Mouse (Mus musculus): ENCODE data around the gene Gins1.
A peak's percentile ranks its signal among the peaks of the same experiment; 100 is the strongest.
"Not testable (repeated sequence)": the region's sequence is repeated elsewhere in the genome, so short reads cannot be mapped to it uniquely, and the experiment has no call there.

The Gins1 gene

DNA sequence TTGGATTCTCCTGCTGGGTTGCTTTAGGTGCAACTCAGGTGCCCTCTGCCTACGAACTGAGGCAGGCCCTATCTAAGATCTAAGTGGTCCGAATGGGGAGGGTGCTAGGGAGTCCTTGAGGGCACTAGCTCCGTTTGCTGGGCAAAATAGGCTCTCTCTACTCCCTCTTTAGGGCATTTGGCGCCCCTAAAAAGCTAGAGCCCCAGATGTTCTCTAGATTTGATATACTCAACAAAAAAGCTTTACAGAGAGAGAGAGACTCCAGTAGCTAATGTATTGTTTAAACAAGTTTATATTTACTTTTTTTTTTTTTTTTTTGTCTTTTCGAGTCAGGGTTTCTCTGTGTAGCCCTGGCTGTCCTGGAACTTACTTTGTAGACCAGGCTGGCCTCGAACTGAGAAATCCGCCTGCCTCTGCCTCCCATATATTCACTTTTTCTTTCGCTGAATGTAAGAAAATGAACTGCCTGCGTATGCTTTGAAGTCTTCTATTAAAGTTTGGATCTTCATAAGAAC, at the start of gene Gins1:
TSS of gene Gins1 (plus strand) at position 465 of the 515 bp plus-strand sequence.
- no peak for DNase-seq (ENCODE audit: low spot score)

DNA sequence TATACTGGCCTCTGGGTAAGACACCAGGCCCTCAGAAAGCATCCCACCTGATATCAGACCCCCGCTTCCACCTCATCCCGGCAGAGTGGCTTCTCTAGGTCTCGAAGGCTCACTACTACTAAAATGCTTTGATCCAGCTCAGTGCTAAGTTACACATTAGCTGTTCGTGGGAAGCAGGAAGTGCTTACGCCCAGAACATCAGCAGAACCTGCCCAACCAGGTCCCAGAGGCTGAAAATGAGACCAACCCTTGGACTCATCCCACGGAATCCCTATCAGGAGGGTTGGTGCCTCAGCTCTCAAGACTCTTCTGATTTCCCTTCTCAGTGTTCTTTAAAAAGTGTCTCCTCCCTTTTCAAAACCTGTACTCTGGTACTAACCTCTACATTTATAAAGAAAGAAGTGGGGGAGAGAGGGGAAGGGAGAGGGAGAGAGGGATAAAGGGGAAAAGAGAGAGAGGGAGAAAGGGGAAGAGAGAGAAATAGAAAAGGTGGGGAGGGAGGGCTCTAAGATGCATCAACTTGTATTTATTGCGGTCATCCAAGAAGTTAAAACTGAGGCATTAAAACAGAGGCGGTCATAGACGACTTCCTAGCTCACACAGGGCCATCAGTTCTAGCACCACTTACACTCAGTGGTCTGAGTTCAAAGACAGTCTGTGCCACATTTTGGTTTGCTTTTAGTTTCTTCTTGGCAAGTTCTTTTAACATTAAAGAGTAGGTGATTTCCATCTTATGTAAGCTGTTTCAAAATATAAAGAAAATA, 46.3 kb upstream of the Gins1 start:
- DNase-seq (ENCODE audit: low spot score), result no peak

DNA sequence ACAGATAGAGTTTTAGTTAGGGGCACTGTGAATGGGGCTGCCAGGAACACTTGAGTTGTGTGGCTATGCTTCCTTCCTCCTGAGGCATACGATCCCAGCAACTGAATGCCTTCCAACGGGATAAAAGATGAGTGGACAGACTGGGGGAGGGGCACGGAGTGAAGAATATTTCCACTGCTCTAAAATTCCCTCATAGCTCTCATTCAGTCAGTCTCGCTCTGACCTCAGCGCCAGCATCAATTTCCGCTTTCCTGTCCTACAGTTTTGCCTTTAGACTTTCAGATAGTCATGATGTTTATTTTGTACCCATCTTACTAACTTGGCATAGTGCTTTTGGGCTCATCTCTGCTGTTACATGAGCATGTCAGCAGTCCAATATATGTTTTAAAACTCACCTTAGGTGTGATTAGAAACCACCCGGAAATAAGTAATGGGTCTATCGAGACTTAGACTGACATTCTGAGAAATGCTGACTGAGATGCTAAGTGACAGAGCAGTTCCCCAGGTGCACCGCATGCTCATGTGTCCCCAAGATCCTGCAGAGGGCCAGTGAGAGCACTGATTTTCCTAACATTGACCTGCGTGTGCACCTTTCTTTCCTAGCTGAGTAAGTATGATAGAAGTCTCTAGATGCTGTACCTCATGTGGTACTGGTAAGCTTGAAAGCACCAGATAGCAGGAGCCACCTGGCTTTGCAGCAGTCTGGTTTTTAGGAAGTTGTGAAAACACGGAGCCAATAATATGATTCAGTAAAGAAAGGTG, 45.3 kb upstream of the Gins1 start:
- no peak for DNase-seq (ENCODE audit: low spot score)

DNA sequence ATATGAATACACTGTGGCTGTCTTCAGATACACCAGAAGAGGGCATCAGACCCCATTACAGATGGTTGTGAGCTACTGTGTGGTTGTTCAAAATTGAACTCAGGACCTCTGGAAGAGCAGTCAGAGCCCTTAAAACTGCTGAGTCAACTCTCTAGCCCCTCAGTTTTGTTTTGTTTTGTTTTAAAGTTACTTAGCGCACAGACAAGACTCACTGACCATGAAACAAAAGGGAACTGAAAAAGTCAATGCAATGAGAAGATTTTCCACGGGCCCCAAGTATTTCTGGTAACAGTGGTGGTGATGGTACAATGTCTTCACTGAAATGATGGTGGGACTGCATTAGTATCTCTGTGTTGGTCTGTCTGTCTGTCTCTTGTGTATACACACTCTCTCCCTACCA, 44.1 kb upstream of the Gins1 start:
- no peak for DNase-seq (ENCODE audit: low spot score)

DNA sequence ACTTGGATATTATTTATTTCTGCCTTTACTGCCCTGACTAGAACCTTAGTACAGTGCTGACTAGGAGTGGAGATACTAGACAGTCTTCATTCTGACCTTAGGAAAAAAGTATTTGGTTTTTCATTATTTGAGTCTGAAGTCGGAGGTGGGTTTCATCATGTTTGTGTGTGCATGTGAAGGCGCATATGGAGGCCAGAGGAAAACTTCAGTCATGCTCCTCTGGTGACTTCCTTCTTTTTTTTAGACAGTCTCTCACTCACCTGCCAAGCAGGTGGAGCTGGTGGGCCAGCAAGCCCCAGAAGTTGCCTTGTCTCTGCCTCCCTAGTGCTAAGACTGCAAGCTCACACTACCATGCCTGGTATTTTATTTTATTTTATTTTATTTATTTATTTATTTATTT, 38.2 kb upstream of the Gins1 start:
- DNase-seq (ENCODE audit: low spot score), result no peak

DNA sequence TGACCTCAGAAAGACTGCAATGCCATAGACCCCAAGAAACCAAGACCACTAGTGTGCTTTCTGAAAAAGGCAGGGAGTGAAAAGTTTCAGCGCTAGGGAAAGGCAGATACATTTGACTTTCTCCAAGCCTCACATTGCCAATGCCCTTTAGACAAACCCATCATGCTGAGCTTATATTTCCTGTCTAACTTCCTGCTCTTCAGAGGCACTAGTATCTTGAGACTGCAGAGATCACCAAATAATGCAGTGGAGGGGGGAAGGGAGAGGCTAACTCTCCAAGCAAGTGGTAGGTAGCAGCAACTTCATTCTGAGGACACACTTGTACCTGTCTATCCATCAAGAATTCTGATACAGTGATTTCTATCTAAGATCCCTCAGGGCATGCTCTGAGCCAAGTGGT, 35.8 kb upstream of the Gins1 start:
- DNase-seq (ENCODE audit: low spot score), result no peak

DNA sequence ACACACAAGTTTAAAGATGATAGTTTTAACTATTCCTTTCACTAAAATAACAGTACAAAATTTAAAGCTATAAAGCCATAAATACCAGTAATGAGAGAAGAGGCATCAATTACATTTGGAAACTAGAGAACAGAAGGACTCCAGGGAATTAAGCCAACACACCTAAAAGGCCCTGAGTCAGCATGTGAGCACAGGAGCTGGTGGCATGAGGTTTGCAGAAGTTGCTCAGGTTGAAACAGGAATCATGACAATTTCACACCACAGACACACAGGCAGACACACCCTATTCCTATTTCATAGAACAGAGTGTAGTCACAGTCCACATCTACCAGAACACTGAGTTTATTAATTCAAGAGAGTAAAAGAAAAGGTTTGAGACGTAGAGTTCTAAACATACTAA, 30.7 kb upstream of the Gins1 start:
- DNase-seq (ENCODE audit: low spot score), result no peak

DNA sequence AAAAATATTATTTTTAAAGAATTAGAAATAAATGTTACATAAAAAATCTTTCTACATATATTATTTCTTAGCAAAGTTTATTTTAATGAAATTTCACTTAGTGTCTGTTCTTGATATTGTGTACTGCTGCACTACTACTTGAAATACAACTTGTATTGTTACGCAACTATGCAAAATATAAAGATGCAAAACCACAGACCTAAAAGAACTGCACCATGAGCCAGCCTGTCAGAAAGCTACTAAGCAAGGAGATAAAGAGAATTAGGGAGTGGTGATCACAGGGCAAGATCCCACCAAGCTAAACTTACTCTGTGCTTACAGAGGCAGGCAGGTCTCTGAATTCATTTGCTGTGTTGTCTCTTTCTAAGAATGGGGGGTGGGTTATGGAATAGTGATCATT, 30.0 kb upstream of the Gins1 start:
- DNase-seq (ENCODE audit: low spot score), result no peak

DNA sequence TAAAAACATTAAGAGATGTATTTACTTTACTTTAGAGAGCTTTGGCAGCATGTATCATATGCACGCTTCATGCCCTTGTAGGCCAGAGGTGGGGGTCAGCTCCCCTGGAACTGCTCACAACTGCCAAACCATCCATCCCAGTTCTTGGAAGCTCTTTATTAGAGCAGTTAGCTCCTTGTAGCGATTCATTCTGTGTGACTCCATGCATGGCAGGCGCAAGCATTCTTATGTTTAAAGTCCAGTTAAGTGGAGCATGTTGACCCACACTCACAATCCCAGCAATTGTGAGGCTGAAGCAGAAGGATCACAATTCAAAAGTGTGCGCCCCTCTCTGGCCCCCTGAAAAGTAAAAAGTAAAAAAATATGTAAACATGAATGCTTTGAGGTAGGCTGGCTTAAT, 27.6 kb upstream of the Gins1 start:
- no peak for DNase-seq (ENCODE audit: low spot score)

DNA sequence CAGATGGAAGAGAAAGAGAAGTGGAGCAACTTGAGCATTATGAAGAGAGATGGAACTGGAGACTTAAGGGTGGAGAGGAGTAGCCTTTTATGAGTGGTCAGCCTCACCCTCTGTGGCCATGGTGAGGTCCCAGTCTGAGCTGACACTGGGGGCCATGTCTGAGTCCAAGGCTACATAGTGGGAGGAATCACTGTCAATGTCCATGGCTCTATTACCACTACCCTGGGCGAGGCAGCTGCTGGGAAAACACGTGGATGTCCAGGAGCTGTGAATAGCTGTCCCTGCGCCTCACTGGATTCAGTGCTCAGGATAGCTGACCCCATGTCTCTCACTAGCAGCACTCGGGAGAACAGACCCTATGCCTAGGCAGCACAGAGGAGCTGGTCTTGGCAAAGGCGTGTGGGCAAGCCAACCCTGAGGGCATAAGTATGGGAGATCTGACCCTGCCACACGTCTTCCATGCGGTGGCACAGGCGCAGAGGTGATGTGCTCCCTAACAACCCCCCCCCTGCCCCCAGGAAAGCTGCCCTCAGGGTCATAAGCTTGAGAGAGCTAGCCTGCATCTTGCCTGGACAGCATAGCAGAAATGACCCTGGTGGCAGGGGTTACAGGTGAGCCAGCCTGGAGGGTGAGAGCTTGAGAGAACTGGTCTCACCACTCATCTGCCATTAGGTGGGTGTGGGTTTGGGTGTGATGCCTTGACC, 21.0 kb upstream of the Gins1 start:
- DNase-seq (ENCODE audit: low spot score), result no peak

DNA sequence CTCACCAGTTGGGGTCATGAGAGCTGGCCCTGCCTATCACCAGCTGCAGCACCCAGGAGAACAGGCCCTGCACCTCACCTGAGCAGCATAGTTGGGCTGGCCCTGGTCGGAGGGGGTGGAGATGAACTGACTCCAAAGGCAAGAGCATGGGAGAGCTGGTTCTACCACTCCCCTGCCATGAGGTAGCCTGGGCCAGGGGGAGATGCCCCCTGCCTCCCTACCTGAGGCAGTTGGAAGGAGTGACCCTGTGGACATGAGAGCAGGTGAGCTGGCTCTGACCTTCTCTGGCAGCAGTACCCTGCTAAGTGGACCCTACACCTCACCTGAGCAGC, 20.5 kb upstream of the Gins1 start:
- no peak for DNase-seq (ENCODE audit: low spot score)

DNA sequence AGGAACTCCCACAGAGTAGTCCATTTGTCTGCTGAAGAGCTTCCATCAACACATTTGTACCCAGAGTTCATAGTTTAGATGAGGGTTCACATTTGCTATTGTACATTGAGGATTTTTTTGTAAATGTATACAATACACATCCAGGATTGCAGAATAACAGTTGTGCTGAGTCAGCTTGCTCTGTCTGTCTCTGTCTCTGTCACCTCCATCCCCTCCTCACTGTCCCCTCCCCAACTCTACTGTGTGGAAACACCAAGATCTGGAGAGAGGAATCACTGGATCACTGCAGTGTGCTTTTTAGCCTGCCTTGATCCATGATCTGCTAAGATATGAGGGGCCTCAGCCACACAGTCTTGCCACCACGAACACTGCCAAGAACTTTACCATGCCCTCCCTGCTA, 19.4 kb upstream of the Gins1 start:
- DNase-seq (ENCODE audit: low spot score), result no peak

DNA sequence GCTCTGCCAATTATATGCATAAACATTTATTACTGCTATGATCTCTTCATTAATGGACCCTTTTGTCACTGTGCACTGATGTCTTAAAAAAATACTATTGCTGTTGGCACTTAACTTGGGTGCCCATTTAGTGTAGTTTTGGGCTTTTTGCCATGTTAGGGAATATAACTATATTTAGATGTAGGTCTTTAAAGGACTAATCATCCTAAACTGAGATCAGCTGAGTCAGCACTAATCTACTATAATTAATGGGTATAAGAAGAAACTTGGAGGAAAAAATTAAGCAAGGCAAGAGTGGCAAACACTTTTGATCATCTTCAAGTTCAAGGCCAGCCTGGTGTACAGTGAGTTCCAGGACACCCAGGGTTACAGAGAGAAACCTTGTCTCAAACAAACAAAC, 18.9 kb upstream of the Gins1 start:
- DNase-seq (ENCODE audit: low spot score), result no peak

DNA sequence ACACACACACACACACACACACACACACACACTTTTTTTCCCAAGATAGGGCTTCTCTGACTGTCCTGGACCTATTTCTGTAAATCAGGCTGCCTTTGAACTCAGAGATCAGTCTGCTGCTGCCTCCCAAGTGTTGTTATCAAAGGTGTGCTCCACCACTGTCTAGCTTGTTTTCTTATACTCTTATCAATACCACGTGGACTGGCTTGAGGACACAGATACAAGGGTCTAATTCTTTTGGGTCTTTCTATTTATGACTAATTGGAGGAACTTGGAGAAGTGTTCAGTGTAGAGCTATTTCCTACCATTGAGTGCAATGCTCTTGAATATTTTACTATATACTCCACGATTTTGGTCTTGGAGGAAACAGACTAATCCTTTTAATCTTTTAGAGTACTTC, 17.8 kb upstream of the Gins1 start:
- DNase-seq (ENCODE audit: low spot score), result no peak

DNA sequence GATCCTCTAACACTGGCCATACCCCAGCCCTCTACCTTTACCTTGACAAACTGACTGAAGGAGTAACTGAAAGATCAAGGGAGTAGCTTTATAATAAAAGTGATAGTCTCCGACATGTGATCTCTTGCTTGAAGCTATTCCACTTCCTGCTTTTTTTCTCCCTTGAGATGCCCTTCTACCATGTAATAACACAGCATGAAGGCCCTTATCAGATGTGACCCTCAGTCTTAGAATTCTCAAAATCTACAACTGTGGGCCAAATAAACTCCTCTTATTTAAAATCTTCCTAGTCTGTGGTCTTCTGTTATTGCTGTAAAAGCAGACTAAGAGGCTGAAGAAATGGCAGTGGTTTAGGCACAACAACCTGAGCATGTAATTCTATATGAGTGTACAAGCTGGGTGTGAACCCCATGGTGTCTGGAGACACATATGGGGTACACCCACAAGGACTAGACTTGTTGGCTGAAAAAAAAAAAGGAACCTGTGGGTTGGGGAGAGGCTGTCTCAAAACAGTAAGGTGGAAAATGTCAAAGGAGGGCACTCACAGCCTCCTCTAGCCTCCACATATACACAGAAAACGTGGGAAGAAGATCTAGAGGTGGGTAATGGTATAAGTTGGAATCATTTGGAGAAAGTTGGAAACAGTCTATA, 10.5 kb upstream of the Gins1 start:
- no peak for DNase-seq (ENCODE audit: low spot score)

DNA sequence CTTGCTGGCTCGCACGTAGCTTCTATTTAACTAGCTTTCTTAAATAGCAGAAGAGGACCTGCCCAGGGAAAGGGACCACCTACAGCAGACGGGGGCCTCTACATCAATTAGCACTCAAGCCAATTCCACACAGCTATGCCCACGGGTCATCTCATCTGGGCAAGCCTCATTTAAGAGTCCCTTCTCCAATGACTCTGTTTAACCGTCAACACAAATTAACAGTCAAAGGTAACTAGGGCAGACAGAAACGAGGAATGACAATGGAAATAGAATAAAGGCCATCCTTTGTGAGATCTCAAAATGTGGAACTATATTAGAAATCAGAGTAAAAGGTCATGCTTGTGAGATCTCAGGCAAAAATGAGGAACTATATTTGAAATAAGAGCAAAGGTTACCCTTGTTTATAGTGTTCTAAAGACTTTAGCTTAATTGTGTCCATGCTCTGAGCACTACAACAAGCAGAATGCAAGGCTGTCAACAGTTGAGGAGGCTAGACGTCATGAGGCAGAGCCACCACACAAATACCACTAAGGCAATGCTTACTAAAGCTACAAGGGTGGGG, 9.4 kb upstream of the Gins1 start:
- peak; percentile 73 for DNase-seq (ENCODE audit: low spot score)

DNA sequence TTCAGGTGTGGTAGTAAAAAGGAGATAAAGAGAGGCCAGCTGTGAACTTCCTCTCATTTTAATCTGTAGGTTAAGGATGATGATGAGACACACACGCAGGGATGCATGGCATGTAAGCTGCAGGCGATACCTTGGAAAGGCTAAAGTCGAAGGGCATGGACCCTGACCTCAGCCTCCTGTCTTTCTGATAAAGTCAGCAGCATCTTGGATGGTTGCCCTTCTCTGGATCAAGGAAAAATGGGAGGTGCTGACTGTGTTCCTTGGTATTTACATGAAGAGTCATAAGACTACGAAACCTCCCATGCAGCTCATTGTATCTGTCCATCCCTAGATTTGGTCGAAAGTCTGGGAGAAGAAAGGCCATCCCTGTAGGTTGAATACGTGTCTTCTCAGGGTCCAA, 4.9 kb upstream of the Gins1 start:
- no peak for DNase-seq (ENCODE audit: low spot score)

DNA sequence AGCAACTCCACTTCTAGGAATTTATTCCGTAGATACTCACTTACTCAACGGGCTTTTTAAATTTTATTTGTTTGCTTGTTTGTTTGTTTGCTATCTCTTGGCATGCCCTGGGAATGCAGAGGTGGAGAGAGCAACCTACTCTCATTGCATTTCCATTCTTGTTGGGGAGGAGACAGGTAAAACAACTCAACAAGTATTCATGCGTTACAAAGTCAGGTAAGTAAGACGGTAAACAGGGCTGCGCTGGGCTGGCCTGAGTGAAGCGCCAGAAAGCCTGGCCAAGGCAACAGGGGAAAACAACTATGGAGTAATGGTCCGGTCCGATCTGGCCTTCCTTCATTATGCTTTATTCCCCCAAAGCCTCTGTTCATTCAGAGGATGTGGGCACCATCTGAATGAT, 2.9 kb upstream of the Gins1 start:
- no peak for DNase-seq (ENCODE audit: low spot score)

DNA sequence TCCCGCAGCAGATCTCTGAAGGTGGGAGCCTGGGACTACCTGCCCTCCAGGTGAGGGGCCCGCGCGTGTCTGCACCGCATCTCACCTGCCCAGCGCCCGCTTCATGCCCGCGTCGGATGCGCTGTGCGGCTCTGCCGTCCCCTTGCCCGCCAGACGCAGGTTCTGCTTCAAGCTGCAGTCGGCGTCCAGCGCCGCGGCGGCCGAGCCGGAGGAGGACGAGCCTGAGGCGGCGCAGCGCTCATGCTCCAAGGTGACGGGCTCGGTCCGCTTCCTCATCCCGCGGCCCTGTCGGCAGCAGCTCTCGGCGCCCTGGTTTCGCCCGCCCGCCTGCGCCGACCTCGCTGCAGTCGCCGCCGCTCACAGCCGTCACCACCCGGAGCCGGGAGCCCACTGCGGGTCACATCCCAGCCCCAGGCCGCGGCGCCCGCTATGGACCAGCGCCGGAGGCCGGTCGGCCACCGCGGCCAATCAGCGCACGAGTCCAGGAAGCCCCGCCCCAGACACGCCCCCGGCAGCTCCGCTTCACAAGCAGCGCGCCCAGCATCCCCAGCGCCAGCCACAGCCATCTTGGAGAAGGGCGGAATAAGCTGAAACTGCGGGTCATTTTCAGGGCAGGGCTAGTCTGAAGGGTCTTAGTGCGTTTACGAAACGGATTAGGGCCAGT, 796 bp upstream of the Gins1 start, which contains the start of gene Abhd12:
TSS of gene Abhd12 (minus strand) at position 470 of the 664 bp plus-strand sequence.
- DNase-seq (ENCODE audit: low spot score), result peak; percentile 98

DNA sequence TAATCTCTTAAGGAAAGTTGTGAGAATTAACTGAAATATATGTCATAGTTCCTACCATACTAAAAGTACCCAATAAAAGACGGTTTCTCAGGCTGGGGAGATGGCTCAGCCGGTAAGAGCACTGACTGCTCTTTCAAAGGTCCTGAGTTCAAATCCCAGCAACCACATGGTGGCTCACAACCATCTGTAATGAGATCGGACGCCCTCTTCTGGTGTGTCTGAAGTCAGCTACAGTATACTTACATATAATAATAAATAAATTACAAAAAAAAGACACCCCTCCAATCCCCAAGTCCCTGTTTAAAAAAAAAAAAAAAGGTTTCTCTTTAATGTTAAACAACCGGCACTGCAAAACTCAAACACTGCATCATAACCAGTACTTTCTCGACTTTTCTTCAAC, 3.7 kb downstream of the Gins1 start:
- DNase-seq (ENCODE audit: low spot score), result not testable (repeated sequence)

DNA sequence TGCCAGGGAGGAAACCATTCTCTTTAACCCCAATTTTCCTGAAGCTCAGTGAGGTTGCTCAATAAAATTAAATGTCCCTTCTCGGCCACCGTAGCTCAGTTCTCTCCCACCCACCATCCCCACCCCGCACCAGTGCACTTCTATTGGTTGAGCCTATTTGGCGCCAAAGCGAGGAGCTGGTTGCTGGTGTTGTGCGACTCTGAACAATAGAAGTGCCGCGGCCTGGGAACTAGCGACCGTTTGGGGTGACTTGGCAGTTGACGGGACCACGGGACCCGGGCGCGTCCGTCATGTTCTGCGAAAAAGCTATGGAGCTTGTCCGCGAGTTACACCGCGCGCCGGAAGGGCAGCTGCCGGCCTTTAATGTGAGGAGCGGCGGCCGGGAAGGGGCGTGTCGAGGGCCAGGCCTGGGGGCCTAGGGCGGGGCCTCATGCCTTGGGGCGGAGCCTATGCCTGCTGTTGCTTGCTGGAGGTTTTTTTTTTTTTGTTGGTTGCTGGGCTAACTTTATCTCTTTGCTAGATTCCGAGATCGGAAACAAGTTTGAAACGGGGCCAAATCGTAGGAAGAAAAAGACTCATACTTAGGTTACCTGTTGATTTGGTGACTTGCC, 4.3 kb downstream of the Gins1 start:
- DNase-seq (ENCODE audit: low spot score), result peak; percentile 98
